Mouse (Mus musculus) stomach, postnatal 0 days (tissue): ENCODE measurements around the gene Grb14.

Experiments used
- CTCF ChIP-seq: IDR thresholded peaks from 2 replicates; pipeline ENCODE4 v1.5.1; 2016; ENCODE audit warnings: antibody characterized with exemption, low read depth, mild to moderate bottlenecking, moderate library complexity
- EP300 ChIP-seq: optimal IDR thresholded peaks from 2 replicates; pipeline ENCODE3; 2016; ENCODE audit warnings: antibody characterized with exemption

- TF ChIP-seq CTCF (no peak), EP300 (no peak)
Observed at GRCm38 (mm10) chr2:65005044-65005443, 19.7 kb downstream of the Grb14 start.
